ENCODE assay signal across 8 mouse cellular contexts in genomic region chr17:73302104-73302503, GRCm38 (mm10).
DNase-seq lines count a peak whose midpoint lies in the region; ATAC-seq and TF ChIP-seq lines count a peak whose summit lies in the region.

No protein-coding gene starts in this region.

- H3K27ac ChIP-seq in cortical plate, adult 2 months (ENCODE audit: insufficient read depth, low read length), result no peak overlapping the region
- no peak overlapping the region for H3K27ac ChIP-seq in intestine, embryonic 14.5 days (ENCODE audit: low read depth)

- peaks cover 29% of the 10 kb centered on the region for H3K27me3 ChIP-seq in intestine, embryonic 14.5 days (replicated peaks; ENCODE audit: control insufficient read depth, insufficient read depth, low read length)

- intact Hi-C loops in gastrocnemius, postnatal 36 days (cut with DNase I), result loop anchor here (2.0 kb wide), 2 partner anchors 441 to 581 kb away; no protein-coding TSS in a partner anchor
- intact Hi-C loops in left cerebral cortex, postnatal 10 days (cut with DNase I), result loop anchor here (1.0 kb wide), 2 partner anchors 442 to 580 kb away; no protein-coding TSS in a partner anchor

- H3K4me3 ChIP-seq in cortical plate, adult 2 months (ENCODE audit: insufficient read depth, low read length), result no peak overlapping the region
- no peak overlapping the region for H3K4me3 ChIP-seq in intestine, embryonic 14.5 days (ENCODE audit: low read depth, low read length)

- ATAC-seq in intestine, embryonic 14.5 days (replicated peaks; ENCODE audit: low FRiP score, low TSS enrichment, low read depth), result peak; percentile 73; the same call in 1 of the 2 replicates

- no peaks in the 10 kb centered on the region for H3K36me3 ChIP-seq in intestine, embryonic 14.5 days (ENCODE audit: control insufficient read depth, insufficient read depth, low read length)

- DNase-seq in adrenal gland, adult (ENCODE audit: inconsistent age in 2 of 2, low spot score in 1 of 2), result peak; percentile 75 to 90
- DNase-seq in gastrocnemius, postnatal 36 days, result peak; percentile 33 to 58
- DNase-seq in intestine, embryonic 14.5 days (ENCODE audit: low spot score), result peak; percentile 91
- DNase-seq in left cerebral cortex, postnatal 10 days (ENCODE audit: extremely low spot score in 1 of 2, low spot score in 2 of 2), result peak; percentile 38 to 78
- peak; percentile 85 for DNase-seq in mesoderm, embryonic 11.5 days (ENCODE audit: low read depth, low spot score)
- peak; percentile 76 for DNase-seq in right cerebral cortex, postnatal 14 days
- DNase-seq in urinary bladder, postnatal 4 days (ENCODE audit: low spot score in 2 of 2), result peak; percentile 60 to 83

- H3K9me3 ChIP-seq in intestine, embryonic 14.5 days (ENCODE audit: control insufficient read depth, low read length), result no peaks in the 10 kb centered on the region

- peak; percentile 93 for TF ChIP-seq CTCF in cortical plate, adult 2 months (IDR thresholded peaks at IDR 0.05; ENCODE audit: extremely low read depth, insufficient read depth, low read length)

- no peak overlapping the region for H3K4me2 ChIP-seq in intestine, embryonic 14.5 days (ENCODE audit: low read length)

- WGBS in intestine, embryonic 14.5 days, result 8% methylated on average over 10 of the region's 10 CpGs

- no peak overlapping the region for H3K9ac ChIP-seq in intestine, embryonic 14.5 days (ENCODE audit: low read length)

- TF ChIP-seq POLR2A in cortical plate, adult 2 months (IDR thresholded peaks at IDR 0.05; ENCODE audit: extremely low read depth, insufficient read depth, low read length), result no peak

- no peaks in the 10 kb centered on the region for H3K4me1 ChIP-seq in cortical plate, adult 2 months (ENCODE audit: control insufficient read depth, insufficient read depth, low read length)
- no peaks in the 10 kb centered on the region for H3K4me1 ChIP-seq in intestine, embryonic 14.5 days (replicated peaks; ENCODE audit: control insufficient read depth, insufficient read depth, low read length)
